Mouse (Mus musculus): ENCODE measurements at regions not wholly inside any gene's neighbourhood (a gene's known extent, or its start where the extent isn't known, plus 50 kb on each side); places are given as distances from the start of the nearest gene placed in this dataset.
A peak's percentile ranks its signal among the peaks of the same experiment; 100 is the strongest.

GRCm38 (mm10) chr9:51379589-51379988 is 50.9 kb upstream of the 1810046K07Rik start:
- no peak for DNase-seq (ENCODE audit: low read depth, low spot score)

GRCm38 (mm10) chr9:51393921-51394320 is 65.2 kb upstream of the 1810046K07Rik start:
- no peak for DNase-seq (ENCODE audit: low read depth, low spot score)

GRCm38 (mm10) chr9:51394372-51394771 is 65.7 kb upstream of the 1810046K07Rik start:
- DNase-seq (ENCODE audit: low read depth, low spot score): no peak

GRCm38 (mm10) chr9:51396801-51397200 is 68.1 kb upstream of the 1810046K07Rik start:
- DNase-seq (ENCODE audit: low read depth, low spot score): no peak

GRCm38 (mm10) chr9:51397589-51398220 is 69.0 kb upstream of the 1810046K07Rik start:
- no peak for DNase-seq (ENCODE audit: low read depth, low spot score)

- no peak for DNase-seq (ENCODE audit: low read depth, low spot score)
These were observed 70.2 kb upstream of the 1810046K07Rik start for GRCm38 (mm10) chr9:51398886-51399285.

- DNase-seq (ENCODE audit: low read depth, low spot score): no peak
These were observed 70.6 kb upstream of the 1810046K07Rik start for GRCm38 (mm10) chr9:51399356-51399755.

GRCm38 (mm10) chr9:51401779-51402178 is 73.1 kb upstream of the 1810046K07Rik start:
- DNase-seq (ENCODE audit: low read depth, low spot score): peak; percentile 70

GRCm38 (mm10) chr9:51407978-51408377 is 79.3 kb upstream of the 1810046K07Rik start:
- DNase-seq (ENCODE audit: low read depth, low spot score): no peak

GRCm38 (mm10) chr9:51418923-51419482 is 90.3 kb upstream of the 1810046K07Rik start:
- no peak for DNase-seq (ENCODE audit: low read depth, low spot score)

GRCm38 (mm10) chr9:51422553-51422952 is 93.8 kb upstream of the 1810046K07Rik start:
- DNase-seq (ENCODE audit: low read depth, low spot score): no peak

- no peak for DNase-seq (ENCODE audit: low read depth, low spot score)
These were observed 94.6 kb upstream of the 1810046K07Rik start for GRCm38 (mm10) chr9:51423341-51423740.

GRCm38 (mm10) chr9:51430426-51430825 is 101.7 kb upstream of the 1810046K07Rik start:
- no peak for DNase-seq (ENCODE audit: low read depth, low spot score)

GRCm38 (mm10) chr9:51437130-51437529 is 108.4 kb upstream of the 1810046K07Rik start:
- no peak for DNase-seq (ENCODE audit: low read depth, low spot score)

GRCm38 (mm10) chr9:51441773-51442381 is 113.2 kb upstream of the 1810046K07Rik start:
- DNase-seq (ENCODE audit: low read depth, low spot score): no peak

- DNase-seq (ENCODE audit: low read depth, low spot score): no peak
These were observed 127.0 kb upstream of the 1810046K07Rik start for GRCm38 (mm10) chr9:51455690-51456089.

- no peak for DNase-seq (ENCODE audit: low read depth, low spot score)
These were observed 133.8 kb upstream of the 1810046K07Rik start for GRCm38 (mm10) chr9:51462463-51463024.

GRCm38 (mm10) chr9:51470031-51470430 is 141.3 kb upstream of the 1810046K07Rik start:
- no peak for DNase-seq (ENCODE audit: low read depth, low spot score)

- no peak for DNase-seq (ENCODE audit: low read depth, low spot score)
These were observed 147.9 kb upstream of the 1810046K07Rik start for GRCm38 (mm10) chr9:51476511-51477056.

GRCm38 (mm10) chr9:51487840-51488239 is 159.1 kb upstream of the 1810046K07Rik start:
- no peak for DNase-seq (ENCODE audit: low read depth, low spot score)

- no peak for DNase-seq (ENCODE audit: low read depth, low spot score)
These were observed 178.7 kb upstream of the 1810046K07Rik start for GRCm38 (mm10) chr9:51507265-51507913.

- no peak for DNase-seq (ENCODE audit: low read depth, low spot score)
These were observed 188.9 kb upstream of the 1810046K07Rik start for GRCm38 (mm10) chr9:51517643-51518042.
